Mouse (Mus musculus) brain, embryonic 14.5 days (tissue): ENCODE measurements around the gene Lamb1.

Source experiments
- CTCF ChIP-seq: fragments of 200-500 bp; IDR thresholded peaks from 2 replicates; pipeline ENCODE4 v1.5.1; 2012; ENCODE audit warnings: inconsistent platforms, mild to moderate bottlenecking, moderate library complexity, borderline replicate concordance; ENCODE audit not compliant: insufficient read depth, insufficient read length; ENCODE audit errors: extremely low read depth
- POLR2A ChIP-seq: fragments of 200-500 bp; IDR thresholded peaks from 2 replicates; pipeline ENCODE4 v1.6.1; 2012; ENCODE audit warnings: mild to moderate bottlenecking, inconsistent platforms, borderline replicate concordance; ENCODE audit not compliant: poor library complexity, insufficient read depth, insufficient read length, severe bottlenecking; ENCODE audit errors: extremely low read depth

DNA sequence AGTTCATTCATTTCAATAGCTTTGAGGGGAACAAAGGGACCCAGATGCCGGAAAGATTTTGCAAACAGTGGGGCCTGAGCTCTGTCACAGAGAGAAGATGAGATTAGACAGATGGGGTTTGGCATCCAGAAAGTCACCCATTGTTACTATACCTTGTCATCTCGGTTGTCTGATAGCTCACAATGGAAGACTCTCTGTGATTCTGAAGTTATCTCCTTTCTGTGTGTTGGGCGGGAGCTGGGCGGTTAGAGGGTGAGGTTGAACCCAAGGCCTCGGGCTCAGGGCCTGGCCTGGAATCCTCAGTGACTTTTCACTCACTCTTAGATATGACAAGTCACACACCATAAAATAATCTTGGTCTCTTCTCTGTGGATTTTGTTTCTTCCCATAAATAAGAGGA is 5.7 kb downstream of the Lamb1 start:
- no peak for TF ChIP-seq CTCF
- no peak for TF ChIP-seq POLR2A
